Mouse (Mus musculus): ENCODE results near the gene Idi1. TPM values are rescaled to one million over a fixed set of nuclear protein-coding genes. Genes with fewer than 3 reads are reported as not detected.
"Not testable (repeated sequence)": the region's sequence is repeated elsewhere in the genome, so short reads cannot be mapped to it uniquely, and the experiment has no call there.

The Idi1 gene
- 18.6 and 19.0 TPM in 2 replicates for polyA plus RNA-seq (2012; rRNA removed)

- DNase-seq (ENCODE audit: low read depth): no peak
Measured at GRCm38 (mm10) chr13:8885445-8886184, at the start of gene Idi1. TSS of gene Idi1 (plus strand) at chr13:8885501.

DNA sequence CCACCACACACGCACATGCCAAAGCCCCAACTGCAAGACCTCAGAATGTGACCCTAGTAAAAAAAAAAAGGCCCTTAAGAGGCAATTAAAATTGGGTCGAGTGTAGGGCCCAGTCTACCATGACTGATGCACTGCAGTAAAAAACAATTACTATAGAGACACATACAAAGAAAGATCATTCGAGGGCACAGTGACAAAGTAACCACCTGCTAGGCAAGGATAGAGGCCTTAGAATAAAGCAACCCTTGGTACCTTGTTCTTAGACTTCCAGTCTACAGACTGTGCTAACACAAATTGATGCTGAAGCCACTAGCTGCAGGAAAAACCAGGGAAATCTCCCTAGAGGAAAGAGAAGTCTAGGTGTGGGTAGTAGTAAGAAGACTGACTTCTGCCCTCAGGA is 46.9 kb upstream of the Idi1 start:
- DNase-seq (ENCODE audit: low read depth): no peak

GRCm38 (mm10) chr13:8839111-8839510 is 46.2 kb upstream of the Idi1 start:
- no peak for DNase-seq (ENCODE audit: low read depth)

- no peak for DNase-seq (ENCODE audit: low read depth)
Measured at GRCm38 (mm10) chr13:8839937-8840336, 45.4 kb upstream of the Idi1 start.

DNA sequence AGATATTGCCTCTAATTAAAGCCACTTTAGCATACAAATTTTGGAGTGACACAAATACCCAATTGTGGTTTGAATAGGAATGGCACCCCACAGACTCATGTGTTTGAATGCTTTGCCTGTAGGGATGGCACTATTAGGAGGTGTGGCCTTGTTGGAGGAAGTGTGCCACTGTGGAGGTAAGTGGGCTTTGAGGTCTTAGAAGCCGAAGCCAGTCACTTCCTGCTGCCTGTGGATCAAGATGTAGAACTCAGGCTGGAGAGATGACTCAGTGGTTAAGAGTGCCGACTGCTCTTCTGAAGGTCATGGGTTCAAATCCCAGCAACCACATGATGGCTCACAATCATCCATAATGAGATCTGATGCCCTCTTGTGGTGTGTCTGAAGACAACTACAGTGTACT is 44.4 kb upstream of the Idi1 start:
- no peak for DNase-seq (ENCODE audit: low read depth)

GRCm38 (mm10) chr13:8841846-8842245 is 43.5 kb upstream of the Idi1 start:
- DNase-seq (ENCODE audit: low read depth): not testable (repeated sequence)

DNA sequence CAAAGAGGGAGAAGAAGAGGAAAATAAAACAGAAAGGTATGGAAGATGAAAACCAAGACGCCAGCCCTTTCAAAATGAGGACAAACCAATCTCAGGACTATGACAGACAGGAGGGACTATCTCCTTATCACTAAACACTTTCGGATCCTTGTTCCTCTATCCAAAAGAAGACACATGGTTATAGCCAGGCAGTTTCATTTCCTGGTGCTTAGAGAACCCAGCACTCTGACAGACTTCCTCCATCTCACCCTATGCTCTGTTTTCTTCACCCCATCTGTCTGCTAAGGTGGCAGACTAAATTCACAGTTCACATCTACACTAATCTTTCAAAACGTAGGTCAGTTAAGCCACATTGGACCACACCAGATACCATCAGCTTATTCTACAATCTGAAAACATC is 43.0 kb upstream of the Idi1 start:
- DNase-seq (ENCODE audit: low read depth): no peak

GRCm38 (mm10) chr13:8847702-8848101 is 37.6 kb upstream of the Idi1 start:
- no peak for DNase-seq (ENCODE audit: low read depth)

- DNase-seq (ENCODE audit: low read depth): no peak
Measured at GRCm38 (mm10) chr13:8849311-8849710, 36.0 kb upstream of the Idi1 start.

DNA sequence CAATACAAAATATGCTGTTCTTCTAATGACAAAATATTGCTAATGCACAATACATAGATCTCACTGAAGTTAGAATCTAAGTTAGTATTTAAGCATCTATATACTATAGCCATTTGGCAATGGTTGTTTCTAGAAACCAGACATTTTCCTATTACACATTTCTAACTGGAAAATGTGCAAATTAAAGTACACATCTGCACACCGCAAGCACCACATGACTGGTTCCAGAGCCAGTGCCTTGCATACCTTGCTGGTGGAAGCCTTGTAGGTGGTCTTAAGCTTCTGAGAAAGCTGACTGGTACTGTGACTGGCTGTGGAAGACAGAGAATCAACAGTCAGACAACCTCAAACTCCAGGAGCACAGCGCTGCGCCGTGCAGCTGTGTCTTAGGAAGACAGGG is 31.9 kb upstream of the Idi1 start:
- no peak for DNase-seq (ENCODE audit: low read depth)

- no peak for DNase-seq (ENCODE audit: low read depth)
Measured at GRCm38 (mm10) chr13:8854769-8855168, 30.5 kb upstream of the Idi1 start.

DNA sequence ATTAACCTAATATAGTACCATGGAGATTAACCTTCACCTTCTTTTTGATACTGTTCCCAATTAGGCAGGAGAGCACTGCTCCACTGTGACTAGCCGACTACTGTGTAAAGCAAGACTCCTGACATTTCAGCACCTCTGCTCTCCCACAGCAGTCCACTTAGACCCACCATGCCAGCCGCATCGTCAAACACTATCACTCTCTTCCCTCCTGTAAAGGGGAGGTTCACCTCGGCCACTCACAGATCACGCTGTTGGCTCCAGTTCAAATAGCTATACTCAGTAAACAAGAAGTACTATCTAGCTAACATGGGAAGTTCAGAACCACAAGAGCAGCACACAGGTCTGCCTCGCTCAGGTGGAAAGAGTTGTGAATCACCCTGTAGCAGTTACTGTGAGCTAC is 26.8 kb upstream of the Idi1 start:
- DNase-seq (ENCODE audit: low read depth): no peak

DNA sequence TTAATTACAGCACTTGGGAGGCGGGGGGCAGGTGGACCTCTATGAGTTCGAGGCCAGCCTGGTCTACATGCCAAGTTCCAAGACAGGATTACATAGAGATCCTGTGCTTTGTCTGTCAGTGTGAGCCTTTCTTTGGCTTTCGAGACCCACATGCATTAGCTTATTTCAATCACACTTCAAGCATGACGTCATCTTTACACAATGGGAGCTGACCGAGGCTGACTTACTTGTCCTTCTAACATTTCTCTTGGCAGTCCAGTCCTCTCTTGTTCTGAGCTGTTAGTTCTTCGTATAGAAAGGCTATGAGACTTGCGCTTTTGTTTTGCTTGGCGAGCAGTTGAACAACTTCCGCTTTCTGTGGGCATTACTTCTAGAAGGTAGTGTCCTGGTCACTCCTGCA is 24.4 kb upstream of the Idi1 start:
- no peak for DNase-seq (ENCODE audit: low read depth)

DNA sequence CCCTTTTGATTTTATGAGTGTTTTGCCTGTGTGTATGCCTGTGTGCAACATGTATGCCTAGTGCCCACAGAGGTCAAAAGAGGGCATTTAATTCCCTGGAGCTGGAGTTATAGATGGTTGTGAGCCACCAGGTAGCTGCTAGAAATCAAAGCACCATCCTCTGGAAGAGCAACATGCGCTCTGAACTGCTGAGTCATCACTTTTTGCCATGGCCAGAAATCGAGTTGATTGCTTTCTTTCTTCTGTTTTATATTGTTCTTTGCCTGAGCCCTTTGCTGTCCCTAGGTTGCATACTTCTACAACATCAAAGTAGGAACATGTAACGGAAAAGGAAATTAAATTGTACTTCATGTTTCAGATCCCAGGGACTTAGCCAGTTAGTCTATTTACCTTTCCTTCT is 20.3 kb upstream of the Idi1 start:
- no peak for DNase-seq (ENCODE audit: low read depth)

DNA sequence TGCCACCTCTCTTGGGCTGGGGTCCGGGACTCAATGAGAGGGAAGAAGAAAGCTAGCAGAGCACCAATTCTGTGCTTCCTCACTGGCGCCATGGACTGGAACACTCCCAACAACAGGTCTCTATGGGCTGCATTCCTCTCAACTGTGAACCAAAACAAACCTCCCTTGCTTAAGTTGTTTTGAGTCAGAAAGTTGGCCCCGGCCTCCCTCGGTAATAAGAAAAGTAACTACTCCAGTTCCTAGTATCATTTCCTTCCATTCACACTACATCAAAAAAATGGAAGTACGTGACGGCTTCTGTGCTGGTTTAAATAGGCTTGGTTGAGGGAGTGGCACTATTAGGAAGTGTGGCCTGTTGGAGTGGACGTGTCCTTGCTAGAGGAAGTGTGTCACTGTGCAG is 18.7 kb upstream of the Idi1 start:
- DNase-seq (ENCODE audit: low read depth): no peak

- no peak for DNase-seq (ENCODE audit: low read depth)
Measured at GRCm38 (mm10) chr13:8869578-8870157, 15.6 kb upstream of the Idi1 start.

- no peak for DNase-seq (ENCODE audit: low read depth)
Measured at GRCm38 (mm10) chr13:8870160-8870509, 15.2 kb upstream of the Idi1 start.

GRCm38 (mm10) chr13:8870510-8871313 is 14.6 kb upstream of the Idi1 start:
- no peak for DNase-seq (ENCODE audit: low read depth)

DNA sequence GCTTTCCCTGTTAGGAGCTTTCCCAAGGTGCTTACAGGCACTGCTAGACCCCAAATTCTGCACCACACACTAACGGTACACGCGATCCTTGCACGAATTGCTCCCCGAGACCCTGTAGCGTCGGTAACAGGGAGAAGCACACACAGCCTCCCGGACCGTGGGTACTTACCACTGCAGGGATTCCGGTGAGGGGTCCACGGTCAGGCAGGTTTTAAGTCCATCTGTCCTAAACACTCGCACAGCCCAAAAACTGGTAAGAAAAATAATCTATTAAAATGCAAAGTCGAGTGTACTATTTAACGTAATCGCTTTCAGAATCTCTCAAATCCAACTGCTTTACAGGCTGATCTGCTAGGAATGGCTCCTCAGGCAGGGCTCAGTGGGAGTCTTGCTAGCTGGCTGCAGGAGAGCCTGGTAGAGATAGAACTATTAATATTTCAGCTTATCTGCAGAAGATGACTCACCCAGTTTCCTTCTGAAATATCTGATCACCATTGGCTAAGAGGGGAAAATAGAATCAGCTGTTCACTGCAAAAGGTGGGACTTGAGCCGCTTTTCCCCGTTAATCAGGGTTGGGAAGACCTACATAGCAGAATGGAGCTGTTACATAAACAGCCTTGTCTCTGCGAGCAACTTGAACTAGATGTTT is 13.9 kb upstream of the Idi1 start, which contains the start of gene Wdr37:
Gene Wdr37, minus strand, starts transcription at position 596 of the 649 bp plus-strand sequence.
- DNase-seq (ENCODE audit: low read depth): no peak

DNA sequence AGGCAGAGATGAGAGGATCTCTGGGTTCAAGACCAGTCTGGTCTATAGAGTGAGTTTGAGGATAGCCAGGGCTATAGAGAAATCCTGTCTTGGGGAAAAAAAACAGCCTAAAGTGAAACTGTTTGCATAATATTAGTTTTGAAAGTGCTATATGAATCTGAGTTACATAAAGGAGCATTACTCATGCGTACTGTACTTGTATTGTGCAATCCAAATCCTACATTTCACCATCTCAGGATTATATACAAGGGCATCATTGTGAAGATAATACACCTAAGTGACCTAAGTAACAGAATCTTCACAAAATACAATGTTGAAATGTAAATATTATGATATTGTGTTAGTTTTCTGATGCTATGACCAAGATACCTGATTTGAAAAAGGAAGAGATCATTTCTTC is 11.5 kb upstream of the Idi1 start:
- no peak for DNase-seq (ENCODE audit: low read depth)

GRCm38 (mm10) chr13:8881611-8882010 is 3.7 kb upstream of the Idi1 start:
- no peak for DNase-seq (ENCODE audit: low read depth)

DNA sequence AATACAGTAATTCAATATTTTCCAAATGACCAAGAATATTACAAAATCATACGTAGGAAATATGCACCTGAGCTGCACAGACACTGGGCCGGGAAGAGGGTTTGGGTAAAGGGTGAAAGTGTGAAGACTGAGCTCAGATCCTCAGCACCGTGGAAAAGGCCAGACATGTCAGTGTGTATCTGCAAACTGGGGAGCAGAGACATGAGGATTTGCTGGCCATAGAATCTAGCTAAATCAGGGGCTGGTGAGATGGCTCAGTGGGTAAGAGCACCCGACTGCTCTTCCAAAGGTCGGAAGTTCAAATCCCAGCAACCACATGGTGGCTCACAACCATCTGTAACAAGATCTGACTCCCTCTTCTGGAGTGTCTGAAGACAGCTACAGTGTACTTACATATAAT is 1.4 kb upstream of the Idi1 start:
- DNase-seq (ENCODE audit: low read depth): not testable (repeated sequence)

Measured in gonadal fat pad, adult 2 months (tissue).